Mouse (Mus musculus): Measurements from ENCODE around the gene Golga5. TPM values are rescaled to one million over a fixed set of nuclear protein-coding genes. Genes with fewer than 3 reads are reported as not detected.

Golga5 gene
- total and polyA plus RNA-seq, 3 experiments = 29.5 to 35.7 (median 35.5) TPM

- no peak for DNase-seq (ENCODE audit: extremely low read depth)
- no peaks in the 10 kb centered on the region for H3K9me3 ChIP-seq (replicated peaks; ENCODE audit: low read length)
- H3K79me2 ChIP-seq (replicated peaks; ENCODE audit: control insufficient read depth, extremely low read depth, insufficient read depth, poor library complexity, severe bottlenecking) = peaks cover 9% of the 10 kb centered on the region
- TF ChIP-seq RAD21 (IDR thresholded peaks at IDR 0.05; ENCODE audit: low read depth, low read length) (no peak), USF1 (IDR thresholded peaks at IDR 0.05; ENCODE audit: low read depth, low read length) (peak; percentile 66), MYC (IDR thresholded peaks at IDR 0.05; ENCODE audit: low read depth, low read length) (no peak), BHLHE40 (IDR thresholded peaks at IDR 0.05; ENCODE audit: low read depth, low read length) (0 out of 2 replicates have a peak, but pooled peaks have one; percentile 4), MAX (IDR thresholded peaks at IDR 0.05; ENCODE audit: low read length) (no peak; the same call in 1 of the 2 replicates), USF2 (conservative IDR thresholded peaks at IDR 0.05; ENCODE audit: low read depth, low read length) (peak; percentile 64; the same call in 1 of the 2 replicates), NELFE (IDR thresholded peaks at IDR 0.05; ENCODE audit: low read depth, low read length) (no peak), IRF4 (IDR thresholded peaks at IDR 0.05; ENCODE audit: low read depth, low read length) (no peak), ZKSCAN1 (IDR thresholded peaks at IDR 0.05; ENCODE audit: borderline replicate concordance, low read depth, low read length) (no peak), EP300 (IDR thresholded peaks at IDR 0.05; ENCODE audit: low read length) (no peak), GABPA (IDR thresholded peaks at IDR 0.05; ENCODE audit: insufficient replicate concordance, low read depth, low read length) (no peak), E2F4 (IDR thresholded peaks at IDR 0.05; ENCODE audit: insufficient replicate concordance, low read depth, low read length) (no peak), MAZ (IDR thresholded peaks at IDR 0.05; ENCODE audit: low read depth, low read length) (no peak), ZMIZ1 (IDR thresholded peaks at IDR 0.05; ENCODE audit: low read depth, low read length) (no peak), ELF1 (IDR thresholded peaks at IDR 0.05; ENCODE audit: low read depth, low read length) (no peak), TBP (conservative IDR thresholded peaks at IDR 0.05; ENCODE audit: low read depth, low read length) (no peak), NRF1 (IDR thresholded peaks at IDR 0.05; ENCODE audit: low read depth, low read length) (no peak)
- H3K36me3 ChIP-seq (replicated peaks in 1 of 2; ENCODE audit: control insufficient read depth in 1 of 2, insufficient read depth in 1 of 2, low read length in 1 of 2) = peaks cover 0 to 3% of the 10 kb centered on the region in 2 experiments
- in situ Hi-C loops (cut with MboI; ENCODE audit: low pct_ligation_motif_present, low pct_unique_long_range_greater_than_20kb, low sequenced_read_pairs) (no loop called here), dilution Hi-C loops (cut with MboI; ENCODE audit: extremely low pct_ligation_motif_present, extremely low pct_unique_long_range_greater_than_20kb, low sequenced_read_pairs) (no loop called here)
- H3K4me2 ChIP-seq (ENCODE audit: insufficient read depth, low read depth, poor library complexity, severe bottlenecking) = peak overlapping the region; percentile 48
- H3K4me3 ChIP-seq (replicated peaks in 1 of 3; ENCODE audit: low read depth in 2 of 3, low read length in 2 of 3, poor library complexity in 1 of 3) = peak overlapping the region; percentile 69 to 74 (median 73)
- H3K4me1 ChIP-seq (ENCODE audit: control insufficient read depth in 1 of 2, insufficient read depth in 2 of 2) = peaks cover 8 to 40% of the 10 kb centered on the region in 2 experiments
- H3K27ac ChIP-seq (ENCODE audit: insufficient read depth, low read depth) = no peak overlapping the region
- H3K9ac ChIP-seq (ENCODE audit: insufficient read depth, low read depth) = peak overlapping the region; percentile 79
- H3K27me3 ChIP-seq (replicated peaks) = no peaks in the 10 kb centered on the region
These were observed 29.8 kb upstream of the Golga5 start for GRCm38 (mm10) chr12:102438983-102439631.

DNA sequence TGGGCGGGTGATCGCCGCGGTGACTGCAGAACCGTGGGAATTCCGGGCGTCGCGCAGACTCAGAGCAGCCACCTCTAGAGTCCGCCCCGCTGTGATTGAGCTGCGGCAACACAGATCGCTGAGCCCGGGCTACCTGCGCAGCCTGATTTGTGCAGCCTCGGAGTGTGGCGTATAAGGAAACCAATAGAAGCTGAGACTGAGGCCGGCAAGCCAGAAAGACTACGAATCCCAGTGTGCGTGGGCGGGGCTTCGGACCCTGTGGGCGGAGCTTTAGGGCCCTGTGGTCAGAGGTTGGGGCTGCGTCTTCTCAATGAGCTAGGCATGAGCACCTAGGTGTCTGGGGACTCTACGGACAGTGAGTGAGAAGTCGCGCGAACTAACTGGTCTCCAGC, 29.3 kb upstream of the Golga5 start, which contains the start of gene Lgmn:
TSS of gene Lgmn (minus strand) at position 182 of the 392 bp plus-strand sequence.
- TF ChIP-seq TBP (conservative IDR thresholded peaks at IDR 0.05; ENCODE audit: low read depth, low read length) (no peak), ZMIZ1 (IDR thresholded peaks at IDR 0.05; ENCODE audit: low read depth, low read length) (peak; percentile 70), MYC (IDR thresholded peaks at IDR 0.05; ENCODE audit: low read depth, low read length) (0 out of 2 replicates have a peak, but pooled peaks have one; percentile 25), POLR2A (IDR thresholded peaks at IDR 0.05; ENCODE audit: low read depth, low read length) (peak; percentile 64), NELFE (IDR thresholded peaks at IDR 0.05; ENCODE audit: low read depth, low read length) (peak; percentile 52; the same call in 1 of the 2 replicates), HCFC1 (IDR thresholded peaks at IDR 0.05; ENCODE audit: low read depth, low read length) (peak; percentile 33; the same call in 1 of the 2 replicates), SMC3 (IDR thresholded peaks at IDR 0.05; ENCODE audit: low read depth, low read length) (no peak), IRF4 (IDR thresholded peaks at IDR 0.05; ENCODE audit: low read depth, low read length) (peak; percentile 27; the same call in 1 of the 2 replicates), CHD2 (IDR thresholded peaks at IDR 0.05; ENCODE audit: low read length) (peak; percentile 82), E2F4 (IDR thresholded peaks at IDR 0.05; ENCODE audit: insufficient replicate concordance, low read depth, low read length) (0 out of 2 replicates have a peak, but pooled peaks have one; percentile 22), NRF1 (IDR thresholded peaks at IDR 0.05; ENCODE audit: low read depth, low read length) (peak; percentile 93), ETS1 (conservative IDR thresholded peaks at IDR 0.05; ENCODE audit: low read depth, low read length) (peak; percentile 25; the same call in 1 of the 2 replicates), ELF1 (IDR thresholded peaks at IDR 0.05; ENCODE audit: low read depth, low read length) (peak; percentile 52), UBTF (IDR thresholded peaks at IDR 0.05; ENCODE audit: low read depth, low read length) (no peak), POLR2AphosphoS2 (IDR thresholded peaks at IDR 0.05; ENCODE audit: low read depth, low read length) (no peak)
- Histone ChIP-seq H3K4me3 (replicated peaks in 1 of 3; ENCODE audit: low read depth in 2 of 3, low read length in 2 of 3, poor library complexity in 1 of 3) (peak within 1 kb of the TSS; percentile 69 to 74 (median 73)), H3K4me1 (ENCODE audit: control insufficient read depth in 1 of 2, insufficient read depth in 2 of 2) (peaks cover 8 to 35% of the 10 kb centered on the region in 2 experiments), H3K9ac (ENCODE audit: insufficient read depth, low read depth) (peak within 1 kb of the TSS; percentile 79), H3K27me3 (replicated peaks) (no peaks in the 10 kb centered on the region), H3K4me2 (ENCODE audit: insufficient read depth, low read depth, poor library complexity, severe bottlenecking) (peak within 1 kb of the TSS; percentile 48), H3K9me3 (replicated peaks; ENCODE audit: low read length) (no peaks in the 10 kb centered on the region), H3K27ac (ENCODE audit: insufficient read depth, low read depth) (no peak within 1 kb of the TSS), H3K36me3 (replicated peaks in 1 of 2; ENCODE audit: control insufficient read depth in 1 of 2, insufficient read depth in 1 of 2, low read length in 1 of 2) (no peaks in the 10 kb centered on the region), H3K79me2 (replicated peaks; ENCODE audit: control insufficient read depth, extremely low read depth, insufficient read depth, poor library complexity, severe bottlenecking) (peaks cover 9% of the 10 kb centered on the region)
- dilution Hi-C loops (cut with MboI; ENCODE audit: extremely low pct_ligation_motif_present, extremely low pct_unique_long_range_greater_than_20kb, low sequenced_read_pairs) = no loop called here
- in situ Hi-C loops (cut with MboI; ENCODE audit: low pct_ligation_motif_present, low pct_unique_long_range_greater_than_20kb, low sequenced_read_pairs) = no loop called here
- DNase-seq (ENCODE audit: extremely low read depth) = peak; percentile 98
